Mouse (Mus musculus) bone marrow, adult 2 months (tissue): ENCODE data around the gene Dtx3l.

Source experiments
- CTCF ChIP-seq: fragments of 200-500 bp; IDR thresholded peaks from 2 replicates; pipeline ENCODE4 v1.5.1; 2011; ENCODE audit warnings: low read length, control low read depth; ENCODE audit not compliant: control insufficient read depth, insufficient read depth
- POLR2A ChIP-seq: fragments of 200-500 bp; IDR thresholded peaks from 2 replicates; pipeline ENCODE4 v1.6.1; 2011; ENCODE audit warnings: low read depth, mild to moderate bottlenecking, control low read depth, low read length, borderline replicate concordance; ENCODE audit not compliant: control insufficient read depth

DNA sequence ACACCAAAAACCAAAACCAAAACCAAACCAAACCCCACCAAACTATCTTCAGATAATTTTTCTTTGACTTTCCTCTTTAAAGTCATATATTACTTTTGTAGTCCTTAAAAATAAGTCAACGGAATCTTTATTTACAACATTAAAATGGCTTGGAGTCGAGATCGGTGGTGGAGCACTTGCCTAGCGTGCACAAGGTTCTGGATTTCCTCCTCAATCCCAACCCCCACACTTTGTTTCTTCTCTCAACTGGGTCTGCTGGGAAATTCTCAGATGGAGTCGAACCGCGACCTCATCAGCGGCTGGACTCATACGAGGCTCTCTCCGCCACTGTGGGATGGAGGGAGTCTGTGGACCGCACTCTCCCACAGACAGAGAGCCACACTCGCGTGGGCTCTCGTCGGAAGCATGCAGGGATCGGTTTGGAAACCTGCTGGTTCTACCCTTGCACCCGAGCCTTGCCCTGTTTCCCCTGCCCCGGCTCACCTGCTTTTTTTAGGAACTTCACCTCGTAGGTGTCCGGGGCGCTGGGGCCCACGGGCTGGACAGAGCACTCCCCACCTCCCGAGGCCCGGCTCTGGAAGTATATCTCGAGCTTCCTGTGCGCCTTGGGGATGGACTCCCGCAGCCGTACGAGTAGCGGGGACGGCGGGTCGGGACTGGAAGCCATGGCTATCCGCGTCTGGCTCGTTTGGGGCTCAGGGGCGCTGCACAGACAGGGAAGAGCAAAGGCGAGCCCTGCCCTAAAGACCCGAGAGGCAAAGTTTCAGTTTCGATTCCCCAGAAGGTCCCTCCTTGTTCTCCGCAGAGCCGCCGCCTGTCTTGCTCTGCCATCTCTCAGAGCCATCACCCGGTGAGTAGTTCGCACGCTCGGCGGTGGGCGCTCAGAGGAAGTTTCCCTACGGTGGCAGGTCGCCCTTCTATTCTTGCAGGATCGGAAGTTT is at the start of gene Dtx3l, which contains the start of gene Parp9:
- TF ChIP-seq CTCF, result no peak
- TF ChIP-seq POLR2A, result peak; percentile 75
